Mouse (Mus musculus) spleen, adult 12 weeks (tissue): ENCODE measurements around the gene Txn2.

Experiments used
- DNase-seq: peaks from one replicate; pipeline ENCODE4 v3.0.0; 2022; ENCODE audit warnings: low spot score

The Txn2 gene

DNA sequence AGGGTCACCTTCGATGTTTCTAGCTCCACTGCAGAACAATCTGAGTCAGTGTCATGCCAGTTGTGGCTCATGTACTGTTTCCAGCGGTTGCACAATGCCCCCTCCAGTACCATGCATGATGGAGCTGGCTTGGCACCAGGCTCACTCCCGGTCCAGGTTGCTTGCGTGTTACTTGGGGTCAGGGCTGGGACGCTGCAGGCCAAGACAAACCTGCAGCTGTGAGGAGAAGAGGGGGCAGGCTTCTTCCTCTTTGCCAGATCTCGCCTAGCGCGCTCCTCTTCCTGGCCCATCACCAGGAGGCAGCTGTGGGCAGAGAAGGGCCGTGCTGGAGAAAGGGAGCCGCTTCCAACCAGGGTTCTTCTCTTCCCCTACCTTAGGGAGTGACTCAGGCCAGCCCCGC lies 5.5 kb upstream of the Txn2 start:
- DNase-seq: no peak

DNA sequence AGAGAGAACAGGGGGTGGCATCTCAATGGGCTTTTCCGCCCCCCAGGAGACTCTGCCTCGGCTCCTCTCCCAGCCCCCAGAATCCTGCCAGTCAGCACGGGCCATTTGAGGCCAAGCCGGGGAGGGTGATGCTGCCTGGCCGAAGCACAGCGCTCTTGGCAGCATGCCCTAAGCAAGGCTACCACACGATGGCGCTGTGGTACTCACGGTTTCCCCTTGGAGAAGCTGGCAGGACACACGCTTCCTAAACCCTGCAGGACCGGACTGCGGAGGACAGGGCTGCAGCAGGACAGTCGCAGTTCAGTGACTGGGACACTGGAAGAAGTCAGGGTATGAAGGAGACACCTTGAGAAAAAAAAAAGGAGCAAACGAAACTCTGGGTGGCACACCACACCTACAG lies 5.0 kb upstream of the Txn2 start:
- DNase-seq: peak; percentile 88

DNA sequence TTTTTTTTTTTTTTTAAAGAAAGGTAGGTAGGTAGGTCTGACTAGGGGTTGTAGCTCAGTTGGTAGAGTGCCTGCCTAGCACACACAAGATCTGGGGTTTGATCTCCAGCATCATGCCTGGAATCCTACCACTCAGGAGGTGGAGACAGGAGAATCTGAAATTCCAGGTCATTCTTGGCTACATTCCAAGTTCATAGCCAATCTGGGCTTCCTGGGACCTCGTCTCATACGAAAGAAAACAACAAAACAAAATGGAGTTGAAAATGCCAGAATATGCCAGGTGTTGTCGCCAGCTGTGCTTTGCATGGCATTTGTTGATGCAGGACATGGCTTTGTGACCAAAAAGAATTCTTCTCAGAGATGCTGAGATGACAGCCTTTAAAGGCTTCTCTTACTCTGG lies 4.4 kb upstream of the Txn2 start:
- DNase-seq: no peak

DNA sequence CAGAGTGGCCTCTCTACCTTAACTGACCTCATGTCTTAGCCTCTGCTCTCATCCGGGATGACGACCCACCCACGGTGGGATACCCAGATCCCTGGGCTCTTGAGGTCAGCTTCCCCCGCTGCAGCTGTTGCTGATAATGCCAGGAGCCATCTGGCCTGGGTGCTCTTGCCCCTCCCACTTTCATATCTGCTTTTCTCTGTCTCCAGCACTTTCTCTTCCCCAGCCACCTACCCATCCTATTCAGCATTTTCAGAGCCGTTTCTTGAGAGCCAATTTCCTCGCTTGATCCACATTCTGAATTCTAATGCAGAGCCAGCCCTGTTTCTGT lies 2.8 kb upstream of the Txn2 start:
- DNase-seq: peak; percentile 57

DNA sequence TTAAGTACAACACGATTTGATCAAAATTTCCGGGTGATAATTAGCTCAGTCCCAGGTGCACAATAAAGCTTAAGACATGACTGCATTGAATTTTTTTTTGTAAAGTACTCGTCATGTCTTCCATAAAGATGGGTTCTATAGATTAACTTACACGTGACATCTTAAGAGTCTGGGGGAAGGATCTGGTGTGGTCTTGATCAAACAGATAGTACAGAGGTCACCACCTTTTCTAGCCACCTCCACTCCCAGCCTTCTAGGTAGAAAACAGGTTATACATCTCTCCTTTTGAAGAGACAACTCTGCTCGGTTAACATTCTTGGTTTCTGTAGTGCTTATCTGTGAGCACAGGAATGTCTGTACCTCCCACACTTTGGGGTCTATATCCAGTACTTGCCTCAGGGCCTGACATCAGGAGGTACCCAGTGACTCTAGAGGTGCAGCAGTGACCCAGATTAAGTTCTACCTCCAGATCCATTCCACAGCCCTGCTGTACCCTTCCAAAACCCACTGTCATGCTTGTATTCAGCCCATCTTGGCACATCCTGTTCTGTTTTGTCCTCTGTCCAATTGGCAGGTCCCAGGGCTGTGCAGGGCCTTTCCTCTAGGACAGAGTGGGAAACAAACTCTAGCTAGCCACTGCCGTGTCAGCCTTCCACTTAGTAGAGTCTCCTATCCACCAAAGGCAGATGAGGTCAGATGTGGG lies 2.3 kb upstream of the Txn2 start:
- no peak for DNase-seq

DNA sequence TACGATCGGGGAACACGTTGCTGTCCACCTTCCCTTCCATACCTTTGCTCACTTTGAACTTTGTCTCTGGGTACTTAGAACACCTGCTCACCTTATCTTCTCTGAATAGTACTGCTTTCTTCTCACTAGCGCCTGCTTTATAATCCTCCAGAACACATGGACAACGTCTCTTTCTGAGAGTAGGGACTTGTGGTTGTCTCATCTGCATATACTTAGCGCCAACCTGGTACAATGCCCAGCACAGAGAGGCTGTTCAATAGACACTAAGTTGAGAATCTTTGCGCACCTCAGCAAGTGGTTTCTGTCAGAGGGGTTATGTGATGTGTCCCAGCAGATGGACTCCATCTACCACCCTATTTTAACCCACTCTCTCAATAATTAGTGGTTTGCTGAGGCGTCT lies 998 bp upstream of the Txn2 start:
- no peak for DNase-seq

DNA sequence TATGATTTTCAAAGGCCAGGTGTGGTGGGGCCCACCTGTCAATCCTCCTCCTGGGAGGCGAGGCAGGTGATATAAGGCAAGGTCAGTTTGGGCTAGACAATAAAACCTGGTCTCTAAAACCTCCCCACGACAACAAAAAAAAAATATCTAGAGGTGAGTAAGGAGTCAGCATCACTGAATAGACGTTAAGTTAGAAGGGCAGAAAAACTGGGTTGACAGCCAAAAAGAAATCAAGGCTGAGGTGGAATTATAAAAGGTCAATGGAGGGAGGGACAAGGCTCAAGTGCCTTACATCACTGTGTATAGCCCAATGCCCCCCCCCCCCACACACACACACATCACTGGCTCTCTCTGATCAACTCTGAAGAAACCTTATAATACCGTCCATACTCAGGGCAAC lies 715 bp downstream of the Txn2 start:
- no peak for DNase-seq

DNA sequence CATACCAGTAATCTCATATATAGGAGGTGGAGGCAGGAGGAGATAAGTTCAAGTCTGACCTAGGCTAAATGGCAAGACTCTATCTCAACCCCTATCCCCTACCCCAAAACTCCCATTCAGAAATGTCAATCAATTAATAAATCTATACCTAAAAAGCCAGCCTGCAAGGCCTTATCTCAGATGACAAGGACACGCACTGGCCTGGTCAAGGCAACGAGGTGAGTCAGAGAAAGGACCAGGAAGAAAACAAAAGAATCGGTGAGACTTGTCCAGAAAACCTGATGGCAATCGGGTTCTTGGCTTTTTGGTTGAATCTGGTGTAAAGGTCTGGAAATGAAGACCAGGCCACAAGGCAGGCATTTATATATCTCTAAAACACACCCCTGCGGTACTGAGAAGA lies 1.9 kb downstream of the Txn2 start:
- DNase-seq: no peak

DNA sequence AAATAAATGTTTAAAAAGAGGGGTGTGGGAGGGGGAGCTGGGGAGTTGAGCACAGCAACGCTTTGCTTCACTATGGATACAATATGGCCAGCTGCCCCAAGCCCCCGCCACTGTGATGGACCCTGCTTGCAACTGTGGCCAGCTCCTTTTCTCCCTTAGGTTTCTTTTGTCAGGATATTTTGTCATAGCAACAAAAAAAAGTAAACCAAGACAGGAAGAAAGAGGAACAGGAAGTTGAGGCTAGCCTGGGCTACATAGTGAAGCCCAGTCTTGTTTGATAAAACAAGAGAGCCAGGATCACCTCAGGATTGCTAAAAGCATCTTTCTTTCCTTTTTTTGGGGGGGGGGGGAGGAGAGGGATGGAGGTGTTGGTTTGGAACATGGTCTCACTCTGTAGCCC lies 3.6 kb downstream of the Txn2 start:
- DNase-seq: no peak

DNA sequence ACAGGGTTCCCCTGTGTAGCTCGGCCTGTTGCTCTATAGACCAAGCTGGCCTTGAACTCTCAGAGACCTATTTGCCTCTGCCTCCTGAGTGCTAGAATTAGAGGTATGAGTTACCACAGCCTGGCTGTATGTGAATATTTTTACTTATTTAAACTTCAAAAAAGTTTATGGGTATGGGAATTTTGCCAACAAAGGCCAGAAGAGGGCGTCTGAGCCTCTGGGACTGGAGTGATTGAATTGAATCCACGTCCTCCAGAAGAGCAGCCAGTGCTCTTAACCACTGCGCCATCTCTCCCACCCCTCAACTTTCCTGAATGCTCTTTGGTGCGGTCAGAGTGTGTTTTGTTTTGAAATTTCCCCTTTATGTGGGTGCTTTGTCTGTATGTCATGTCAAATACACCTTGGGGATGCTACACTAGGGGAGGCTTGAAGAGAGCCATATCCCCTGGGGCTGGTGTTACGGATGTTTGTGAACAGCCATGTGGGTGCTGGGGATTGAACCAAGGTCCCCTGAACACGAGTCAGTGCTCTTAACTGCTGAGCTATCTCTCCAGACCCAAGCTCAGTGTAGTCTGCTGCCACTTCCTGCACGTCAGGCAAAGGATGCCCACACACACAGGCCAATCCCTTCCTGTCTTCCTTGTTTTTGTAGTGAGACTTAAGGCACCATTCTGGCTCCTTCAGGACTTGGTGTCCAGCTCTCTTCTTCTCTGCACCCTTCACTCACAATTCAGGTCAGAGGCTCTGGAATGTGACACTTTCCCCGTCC lies 5.4 kb downstream of the Txn2 start:
- no peak for DNase-seq

DNA sequence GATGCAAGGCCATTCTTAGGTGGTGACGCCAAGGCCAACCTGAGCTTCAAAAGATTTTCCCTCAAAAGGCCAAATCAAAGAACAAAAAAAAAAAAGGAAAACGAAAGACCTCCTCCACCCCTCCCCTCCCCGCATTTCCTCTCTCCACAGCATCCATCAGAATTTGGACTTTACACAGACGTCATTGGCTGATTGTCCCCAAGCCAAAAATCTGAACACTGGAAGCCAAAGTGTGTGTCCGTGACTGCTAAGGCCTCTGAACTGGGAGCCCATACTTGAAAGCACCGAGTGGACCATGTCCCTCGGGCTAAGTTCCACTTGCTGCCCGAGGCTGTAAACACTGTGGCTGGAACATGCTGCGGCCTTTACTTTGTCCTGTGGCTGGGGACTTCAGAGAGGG lies 6.1 kb downstream of the Txn2 start:
- no peak for DNase-seq

DNA sequence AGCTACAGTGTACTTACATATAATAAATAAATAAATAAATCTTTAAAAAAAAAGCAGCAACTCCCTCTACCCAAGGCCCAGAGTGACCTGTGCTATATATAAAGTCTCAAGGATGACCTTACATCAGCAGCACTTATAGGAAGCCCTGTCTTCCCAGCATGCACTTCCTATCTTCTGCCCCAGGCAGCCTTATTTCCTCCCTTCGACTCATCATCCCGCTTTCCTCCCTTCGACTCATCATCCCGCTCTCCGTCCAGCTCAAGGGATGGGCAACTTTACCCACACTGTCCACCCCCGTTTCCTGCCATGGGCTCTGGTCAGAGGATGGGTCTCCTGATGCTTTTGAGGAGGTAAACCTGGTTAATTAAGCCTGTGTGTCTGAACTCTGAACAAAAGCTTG lies 7.2 kb downstream of the Txn2 start:
- DNase-seq: no peak

DNA sequence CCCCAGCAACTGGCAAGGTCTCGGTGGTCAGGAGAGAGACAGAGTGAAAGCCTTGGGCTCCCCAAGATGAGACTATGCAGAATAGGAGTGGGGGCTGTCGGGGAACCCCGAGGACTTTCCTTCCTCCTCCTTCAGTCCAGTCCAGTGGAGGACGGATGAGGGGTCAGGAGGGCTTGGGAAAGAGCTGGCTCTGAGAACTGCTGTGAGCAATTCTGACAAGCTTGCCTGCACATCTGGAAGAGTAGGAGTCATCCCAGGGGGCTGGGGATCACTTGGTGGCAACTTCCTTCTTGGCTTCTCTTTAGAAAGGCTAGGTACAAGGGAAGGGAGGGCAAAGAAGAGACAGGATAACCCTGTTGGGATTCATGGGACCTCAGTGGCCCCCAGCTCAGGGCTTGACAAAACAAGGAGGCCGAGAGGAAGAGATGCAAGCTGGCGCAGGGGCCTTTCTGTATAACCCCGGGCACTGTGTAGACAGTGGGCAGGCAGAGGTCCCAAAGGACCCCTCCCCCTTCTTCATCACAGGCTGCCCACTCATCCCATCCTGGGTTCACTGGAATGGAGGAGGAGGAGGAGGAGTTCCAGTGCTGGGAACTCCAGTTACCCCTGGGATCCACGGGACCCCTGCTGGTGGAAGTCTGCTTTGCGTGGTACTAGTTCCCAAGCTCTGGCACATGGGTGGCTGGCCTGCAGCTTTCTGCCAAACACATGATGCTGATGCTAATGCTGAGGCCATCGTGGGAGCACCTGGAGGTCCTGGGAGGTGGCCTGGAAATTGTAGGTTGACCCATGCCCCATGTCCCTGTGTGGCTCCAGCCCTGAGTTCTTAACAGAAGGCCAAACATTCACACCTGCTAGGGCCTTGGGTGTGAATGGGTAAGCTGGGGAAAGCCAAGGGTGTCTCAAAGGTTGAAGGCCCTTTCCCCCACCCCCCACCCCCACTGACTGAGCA lies 8.0 kb downstream of the Txn2 start:
- DNase-seq: no peak

DNA sequence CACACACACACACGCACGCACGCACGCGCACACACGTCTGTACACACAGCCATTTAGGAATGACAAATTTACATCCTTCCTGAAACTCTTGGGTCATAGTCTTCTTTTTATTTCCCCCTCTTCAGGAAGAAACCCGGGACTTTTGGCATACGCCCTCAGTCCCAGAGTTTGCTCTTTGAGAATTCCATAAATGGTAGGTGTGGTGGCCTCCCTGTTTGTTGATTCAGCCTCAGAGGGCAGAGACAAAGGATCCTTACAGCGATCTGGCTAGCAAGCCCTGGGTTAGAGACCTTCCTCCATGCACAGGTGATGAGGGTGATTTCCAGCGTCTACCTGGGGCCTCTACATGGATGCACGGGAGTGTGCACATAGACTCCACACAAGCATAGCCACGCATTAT lies 9.4 kb downstream of the Txn2 start:
- DNase-seq: no peak

DNA sequence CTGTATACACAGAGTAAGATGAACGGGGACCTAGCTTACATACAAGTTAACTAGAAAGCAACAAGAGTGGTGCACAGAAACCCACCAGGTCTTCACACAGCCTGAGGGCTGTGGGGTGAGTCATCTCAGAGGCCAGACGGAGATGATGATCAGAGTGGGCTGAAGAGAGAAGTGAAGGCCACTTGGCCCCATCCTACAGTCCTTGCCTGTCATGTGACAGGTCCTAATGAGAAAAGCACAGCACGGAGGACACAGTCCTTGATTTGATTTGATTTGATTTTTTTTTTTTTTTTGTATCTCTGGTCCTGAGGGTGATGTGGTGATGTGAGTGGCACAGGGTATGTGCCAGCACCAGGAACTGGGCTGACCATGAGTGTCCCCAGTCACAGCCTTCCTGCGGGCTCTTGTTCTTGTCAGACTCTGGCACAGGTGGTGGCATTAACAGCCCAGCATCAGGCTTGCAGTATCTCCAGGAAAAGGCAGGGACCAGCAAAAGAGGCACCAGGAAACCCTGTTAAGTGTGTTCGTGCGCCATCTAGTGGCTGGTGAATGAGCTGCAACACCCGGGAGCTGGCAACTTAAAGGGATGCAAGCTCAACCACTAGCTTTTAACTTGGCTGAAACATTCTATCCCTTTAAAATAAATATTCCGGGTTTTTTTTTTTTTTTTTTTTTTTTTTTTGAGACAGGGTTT lies 11.8 kb downstream of the Txn2 start:
- peak; percentile 70 for DNase-seq

DNA sequence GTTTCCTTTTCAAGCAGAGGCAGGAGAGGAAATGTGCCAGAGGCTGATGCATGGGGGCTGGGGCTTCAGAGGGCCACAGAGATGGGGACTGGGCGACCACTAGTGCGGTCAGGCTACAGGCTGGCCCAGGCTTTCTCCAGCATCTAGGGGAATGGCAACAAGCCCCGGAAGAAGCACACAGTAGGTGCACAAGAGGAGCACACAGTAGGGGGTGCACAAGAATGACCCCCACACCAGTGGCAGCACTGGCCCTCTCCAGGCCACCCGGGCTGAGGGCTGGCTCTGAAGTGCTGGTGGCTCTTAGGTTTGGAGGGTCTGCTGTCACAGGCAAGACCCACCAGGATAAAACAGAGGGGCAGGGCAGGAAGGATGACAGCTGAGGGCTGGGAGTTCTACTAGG lies 13.5 kb downstream of the Txn2 start:
- DNase-seq: no peak

DNA sequence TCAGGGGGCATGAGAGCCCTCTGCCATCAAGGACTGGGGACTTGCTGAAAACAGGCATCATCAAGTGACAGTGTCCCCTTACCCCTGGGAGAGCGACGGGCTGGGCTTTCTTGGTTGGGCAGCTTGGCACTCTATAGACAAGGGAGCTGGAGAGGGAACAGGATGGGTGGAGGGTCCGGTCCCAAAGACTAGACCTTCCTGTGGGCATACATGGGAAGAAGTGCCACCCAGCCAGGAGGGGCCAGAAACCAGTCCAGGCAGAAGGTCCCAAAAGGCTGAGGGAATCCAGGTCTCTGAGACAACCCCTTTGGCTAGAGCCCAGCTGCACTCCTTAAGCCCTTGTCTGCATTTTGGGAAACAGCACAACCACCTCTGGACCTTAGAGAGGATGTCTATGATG lies 14.3 kb downstream of the Txn2 start:
- DNase-seq: no peak

DNA sequence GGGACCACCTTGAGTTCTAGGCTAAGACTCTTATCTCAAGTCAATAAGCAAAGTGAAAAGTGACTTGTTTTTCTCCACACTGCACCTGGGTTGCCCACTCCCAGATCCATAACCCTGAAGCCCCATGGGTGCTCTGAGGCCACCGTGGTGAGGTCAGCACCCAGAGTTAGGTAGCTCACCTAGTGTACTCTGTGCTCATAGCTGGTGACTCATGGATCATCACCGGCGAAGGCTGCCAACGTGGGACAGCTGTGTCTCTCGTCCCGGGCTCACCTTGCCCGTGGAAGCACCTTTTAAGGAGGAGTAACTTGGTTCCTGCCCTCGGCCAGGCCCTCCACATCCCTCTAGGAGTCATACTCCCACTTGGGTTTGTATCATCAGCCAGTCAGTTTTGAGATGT lies 15.8 kb downstream of the Txn2 start:
- DNase-seq: no peak

DNA sequence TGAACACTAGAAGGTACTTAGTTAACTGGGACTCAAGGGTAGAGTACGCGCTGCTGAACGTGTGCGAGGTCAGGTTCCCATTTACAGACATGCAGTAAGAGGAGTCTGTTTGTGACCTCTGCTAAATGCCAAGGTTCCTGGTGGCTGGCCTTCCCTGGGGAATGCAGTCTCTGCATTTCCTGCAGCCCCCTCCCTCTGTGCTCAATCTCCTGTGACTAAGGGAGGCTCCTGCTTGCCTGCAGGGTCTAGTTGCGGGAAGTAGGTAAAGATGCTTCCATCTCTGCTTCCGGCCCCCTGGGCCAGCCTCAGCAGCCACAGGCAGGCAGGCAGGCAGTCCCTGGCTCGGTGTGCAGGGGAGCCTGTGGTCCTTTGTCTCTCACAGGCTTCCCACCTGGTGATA lies 16.2 kb downstream of the Txn2 start:
- DNase-seq: no peak

DNA sequence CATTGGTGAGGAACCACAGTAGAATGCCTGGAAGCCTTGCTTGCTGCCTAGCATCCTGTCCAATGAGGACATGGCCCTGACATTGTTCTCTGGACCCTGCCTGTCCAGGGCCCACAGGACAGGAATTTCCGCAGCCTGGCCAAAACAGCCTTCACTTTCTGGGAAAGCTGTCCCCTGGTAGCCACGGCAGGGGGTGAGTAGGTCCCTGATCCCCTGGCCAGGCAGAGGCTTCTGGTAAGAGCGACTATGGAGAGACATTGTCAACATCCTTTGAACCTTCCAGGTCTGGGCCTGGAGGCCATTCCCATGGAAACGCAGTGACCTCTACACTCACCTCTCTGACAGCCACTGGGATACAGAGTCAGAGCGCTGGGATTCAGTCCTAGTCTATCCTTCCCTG lies 16.8 kb downstream of the Txn2 start:
- no peak for DNase-seq

DNA sequence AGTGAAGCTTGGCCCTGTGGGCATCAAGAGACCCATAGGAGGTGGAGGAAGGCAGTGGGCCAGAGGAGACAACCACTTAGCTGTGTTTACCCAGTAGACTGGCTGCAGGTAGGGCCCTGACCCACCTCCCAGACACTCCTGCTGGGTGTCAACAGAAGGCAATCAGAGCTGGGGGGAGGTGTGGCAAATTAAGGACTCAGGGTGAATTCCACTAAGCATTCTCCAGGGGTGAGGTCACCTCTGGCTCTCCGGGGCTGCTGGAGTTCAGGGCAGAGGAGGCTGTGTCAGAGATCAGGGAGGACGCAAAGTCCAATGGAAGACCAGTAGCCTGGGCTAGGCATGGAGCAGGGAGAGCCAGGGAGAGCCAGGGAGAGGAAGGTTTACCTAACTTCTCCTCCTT lies 17.7 kb downstream of the Txn2 start:
- DNase-seq: no peak
